Mouse (Mus musculus): Measurements from ENCODE around the gene Kdr.

GRCm38 (mm10) chr5:75974543-75975130 lies 3.6 kb downstream of the Kdr start:
- TF ChIP-seq POLR2A (IDR thresholded peaks at IDR 0.05; ENCODE audit: control insufficient read depth, extremely low read depth, insufficient read depth, low read length, poor library complexity) = no peak
- TF ChIP-seq CTCF (IDR thresholded peaks at IDR 0.05; ENCODE audit: borderline replicate concordance, control insufficient read depth, extremely low read depth, insufficient read depth, low read length, poor library complexity) = no peak

Measured in thymus, adult 2 months (tissue).